Mouse (Mus musculus) C3H10T1/2 (cell line): ENCODE results near the gene Tmem150b. TPM values are rescaled to one million over a fixed set of nuclear protein-coding genes. Genes with fewer than 3 reads are reported as not detected.

Experiments
- polyA plus RNA-seq, 2 experiments: library from polyadenylated mRNA; unstranded; fragments of >200 nt; fragmentation: generic; extraction: Trizol; gene quantifications; one replicate each; pipeline ENCODE4 v1.2.1; 2012; ENCODE audit warnings: missing spikeins in 2 of 2

Gene Tmem150b
- polyA plus RNA-seq = under 1 TPM; 0.02 to 0.27 TPM

DNA sequence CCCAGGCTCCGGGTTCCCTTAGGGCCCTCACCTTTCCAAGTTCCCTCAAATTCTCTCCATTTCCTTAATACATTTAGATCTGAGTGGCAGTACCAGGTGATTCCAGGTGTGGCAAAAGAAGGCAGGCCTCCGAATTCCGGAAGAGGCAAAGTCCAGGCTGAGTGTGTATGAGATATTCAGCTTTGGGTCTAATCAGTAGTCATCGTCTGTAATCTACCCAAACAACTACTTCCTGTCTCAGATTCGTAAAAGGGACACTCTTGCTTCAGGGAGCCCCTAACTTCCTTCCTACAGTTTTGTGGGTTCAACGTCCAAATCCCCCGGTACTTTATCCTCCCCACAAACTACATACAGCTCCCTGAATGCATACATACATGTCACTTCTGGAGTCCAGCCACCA is at the start of gene Tmem150b:
Gene Tmem150b, minus strand, starts transcription at position 81 of the 400 bp plus-strand sequence.

GRCm38 (mm10) chr7:4771202-4771601 is 46.2 kb upstream of the Tmem150b start, which contains the start of gene Fam71e2:
Gene Fam71e2 (minus strand): TSS chr7:4771302.

DNA sequence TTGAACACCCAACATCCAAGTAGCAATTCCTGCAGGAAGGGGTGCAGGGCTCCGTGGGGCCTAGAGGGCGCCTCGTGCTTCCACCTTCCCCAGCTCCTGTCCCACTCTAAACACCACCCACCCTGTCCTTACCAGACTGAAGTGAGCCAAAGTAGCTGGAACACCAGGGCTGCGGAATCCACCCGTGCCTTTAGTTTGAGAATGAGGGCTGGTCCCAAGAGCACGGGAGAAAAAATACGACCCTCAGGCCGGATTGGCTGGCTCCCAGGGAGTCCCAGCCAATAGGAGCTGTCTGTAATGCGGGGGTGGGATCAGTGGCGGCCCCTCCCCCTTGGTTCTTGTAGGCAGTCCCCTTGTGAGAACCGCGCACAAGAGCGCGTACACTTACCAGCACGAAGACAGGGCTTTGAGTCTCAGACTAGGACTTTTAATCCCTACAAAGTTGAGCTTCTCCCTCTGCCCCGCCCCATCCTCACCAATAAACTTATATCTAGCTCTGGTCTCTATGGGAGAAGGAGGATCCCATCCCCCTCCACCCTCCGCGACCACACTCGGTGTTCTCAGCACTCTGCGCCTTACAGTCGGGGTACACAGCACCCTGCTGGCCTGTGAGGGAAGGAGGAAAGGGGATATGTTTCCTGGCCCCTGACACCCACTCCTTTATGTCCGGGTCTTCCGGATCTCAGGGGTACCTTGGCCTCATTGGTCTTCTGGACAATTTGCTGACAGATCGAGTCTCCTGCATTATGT is 27.9 kb upstream of the Tmem150b start, which contains the start of gene Cox6b2:
Gene Cox6b2, minus strand, starts transcription at position 274 of the 750 bp plus-strand sequence.

DNA sequence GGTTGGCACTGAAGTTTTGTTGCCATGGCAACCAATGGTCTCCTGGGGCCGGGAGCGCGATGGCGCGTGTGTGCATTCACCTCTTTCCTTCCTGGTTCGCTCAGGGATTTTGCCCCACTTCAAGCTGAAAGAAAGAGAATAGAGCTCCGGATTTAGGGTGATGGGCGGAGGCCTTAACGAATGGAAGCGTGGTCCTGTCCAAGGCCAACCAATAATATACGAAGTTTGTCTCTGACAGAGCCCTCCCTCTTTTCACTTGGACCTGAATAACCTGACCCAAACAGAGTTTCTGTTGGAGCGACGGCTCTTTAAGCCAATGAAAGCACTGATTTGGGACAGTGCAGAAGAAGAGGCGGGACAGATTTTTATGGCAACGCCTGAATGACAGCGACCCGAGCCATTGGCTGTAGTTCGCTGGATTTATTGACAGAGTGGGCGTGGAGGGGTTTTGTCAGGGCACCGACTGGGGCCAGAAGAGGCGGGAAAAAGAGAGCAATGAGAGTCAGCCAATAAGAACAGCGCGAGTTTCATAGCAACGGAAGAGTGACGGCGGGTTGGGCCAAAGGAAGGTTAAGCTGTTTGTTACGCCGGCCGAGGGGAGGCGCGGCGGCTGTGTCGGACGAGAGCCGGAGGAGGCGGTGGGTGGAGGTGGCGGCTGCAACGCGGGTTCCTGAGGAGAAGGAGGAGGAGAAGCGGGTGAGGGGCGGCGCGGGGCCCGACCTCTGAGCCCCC is 14.7 kb upstream of the Tmem150b start, which contains the start of gene Kmt5c:
Gene Kmt5c, plus strand, starts transcription at position 572 of the 732 bp plus-strand sequence.

GRCm38 (mm10) chr7:4690387-4690786 is 34.7 kb downstream of the Tmem150b start, which contains the start of gene Brsk1:
Gene Brsk1 (plus strand): TSS chr7:4690604.

DNA sequence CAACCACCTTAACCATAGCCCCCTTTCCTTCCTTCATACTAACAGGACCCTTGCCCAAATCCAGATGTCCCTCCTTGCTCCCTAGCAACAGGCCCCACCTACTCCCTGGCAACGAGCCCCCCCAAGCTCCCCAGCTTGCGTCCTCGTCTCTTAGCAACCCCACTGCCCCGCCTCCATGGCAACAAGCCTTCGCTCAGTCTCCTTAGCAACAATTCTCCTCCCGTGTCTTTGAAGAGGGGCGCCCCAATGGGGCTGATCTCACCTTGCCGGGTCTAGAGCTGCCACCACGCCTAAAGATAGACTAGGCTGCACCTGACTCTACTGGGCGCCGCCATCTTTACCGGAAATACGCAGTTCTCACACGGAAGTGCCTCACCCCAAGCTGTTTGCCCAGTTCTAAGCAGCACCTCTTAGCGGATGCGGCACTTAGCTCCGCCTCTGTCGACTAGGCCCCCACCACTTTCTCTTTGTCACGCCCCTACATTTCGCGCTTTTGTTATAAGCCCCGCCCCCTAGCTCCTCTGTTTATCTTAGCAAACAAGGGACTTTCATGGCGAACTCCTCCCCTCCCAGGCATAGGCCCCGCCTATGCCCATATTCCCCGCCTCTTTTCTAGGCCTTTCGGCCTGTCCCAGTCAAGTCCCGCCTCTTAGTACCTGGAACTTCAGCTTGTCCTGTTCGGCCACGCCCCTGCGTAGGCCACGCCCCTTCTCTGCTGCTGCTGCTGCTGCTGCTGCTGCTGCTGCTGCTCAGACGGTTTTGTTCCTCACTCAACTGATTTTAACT is 40.2 kb downstream of the Tmem150b start, which contains the start of gene Hspbp1:
Gene Hspbp1, minus strand, starts transcription at position 437 of the 786 bp plus-strand sequence.

DNA sequence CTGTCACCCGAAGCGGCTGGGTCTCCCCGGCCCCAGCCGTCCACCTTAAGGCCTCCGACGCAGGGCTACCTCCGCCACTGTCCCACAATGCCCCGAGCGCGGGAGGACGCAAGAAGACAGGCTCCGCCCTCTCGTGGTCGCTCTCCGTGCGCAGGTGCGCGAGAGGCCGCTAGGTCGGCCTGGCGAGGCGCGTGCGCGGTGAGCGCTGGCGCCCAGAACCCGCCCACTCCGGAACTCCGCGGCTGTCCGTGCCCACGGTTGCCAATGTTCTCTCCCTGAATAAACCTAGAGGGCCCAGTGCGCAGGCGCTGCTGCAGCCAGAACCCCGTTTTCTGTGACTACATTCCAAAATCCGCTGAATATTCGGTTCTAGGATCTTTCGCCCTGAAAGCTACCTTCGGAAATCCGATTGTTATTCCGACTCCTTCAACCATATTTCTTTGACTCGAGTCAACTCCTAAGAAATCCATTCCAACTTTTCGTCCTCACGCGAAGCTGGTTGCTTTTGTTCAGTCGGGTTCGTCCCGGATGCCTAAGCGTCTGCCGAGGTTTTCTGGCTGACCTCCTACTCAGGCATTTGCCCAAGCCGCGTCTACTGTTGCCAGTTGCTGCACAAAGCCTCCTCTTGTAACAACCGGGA is 66.0 kb downstream of the Tmem150b start, which contains the start of gene Ppp6r1:
Gene Ppp6r1, minus strand, starts transcription at position 108 of the 640 bp plus-strand sequence.

Other genes starting within 250 kb of the Tmem150b start
- gene Ppp1r12c, start 223.6 kb downstream of the Tmem150b start, polyA plus RNA-seq = 10 to 100 TPM; 35.2 to 55.0 TPM
- 1 to 10 TPM in 1 of 2 experiments, under 1 TPM in 1; 0.04 to 4.4 TPM for gene Tnnt1, start 208.9 kb downstream of the Tmem150b start, polyA plus RNA-seq
- gene Tnni3, start 201.0 kb downstream of the Tmem150b start, polyA plus RNA-seq = 1 to 10 TPM in 1 of 2 experiments, under 1 TPM in 1; 0.12 to 3.6 TPM
- gene Dnaaf3, start 192.8 kb downstream of the Tmem150b start, polyA plus RNA-seq = 1 to 10 TPM; 2.1 to 3.7 TPM
- under 1 TPM in 1 of 2 experiments, not detected in 1; 0.04 TPM for gene Syt5, start 177.7 kb downstream of the Tmem150b start, polyA plus RNA-seq
- not detected for gene Ptprh, start 121.2 kb downstream of the Tmem150b start, polyA plus RNA-seq
- 1 to 10 TPM; 1.9 to 4.9 TPM for gene Tmem86b, start 93.8 kb downstream of the Tmem150b start, polyA plus RNA-seq
- gene Ppp6r1, start 66.2 kb downstream of the Tmem150b start, polyA plus RNA-seq = 10 to 100 TPM; 24.9 to 47.9 TPM
- gene Hspbp1, start 40.2 kb downstream of the Tmem150b start, polyA plus RNA-seq = 100 to 1,000 TPM in 1 of 2 experiments, 10 to 100 TPM in 1; 56.4 to 125 TPM
- gene Brsk1, start 34.6 kb downstream of the Tmem150b start, polyA plus RNA-seq = 10 to 100 TPM in 1 of 2 experiments, 1 to 10 TPM in 1; 3.8 to 11.2 TPM
- gene Kmt5c, start 14.9 kb upstream of the Tmem150b start, polyA plus RNA-seq = 10 to 100 TPM in 1 of 2 experiments, 1 to 10 TPM in 1; 6.4 to 30.2 TPM
- under 1 TPM; 0.08 to 0.26 TPM for gene Cox6b2, start 27.8 kb upstream of the Tmem150b start, polyA plus RNA-seq
- gene Fam71e2, start 46.1 kb upstream of the Tmem150b start, polyA plus RNA-seq = not detected
- under 1 TPM; 0.66 to 0.91 TPM for gene Il11, start 57.6 kb upstream of the Tmem150b start, polyA plus RNA-seq
- 1 to 10 TPM in 1 of 2 experiments, under 1 TPM in 1; 0.61 to 1.1 TPM for gene Tmem190, start 57.7 kb upstream of the Tmem150b start, polyA plus RNA-seq
- gene Tmem238, start 64.4 kb upstream of the Tmem150b start, polyA plus RNA-seq = 10 to 100 TPM in 1 of 2 experiments, 1 to 10 TPM in 1; 9.5 to 53.2 TPM
- over 10,000 TPM in 1 of 2 experiments, 1,000 to 10,000 TPM in 1; 4,560 to 11,128 TPM for gene Rpl28, start 67.6 kb upstream of the Tmem150b start, polyA plus RNA-seq
- 100 to 1,000 TPM; 315 to 381 TPM for gene Ube2s, start 87.3 kb upstream of the Tmem150b start, polyA plus RNA-seq
- gene Shisa7, start 119.4 kb upstream of the Tmem150b start, polyA plus RNA-seq = not detected
- under 1 TPM; 0.18 to 0.59 TPM for gene Isoc2b, start 145.0 kb upstream of the Tmem150b start, polyA plus RNA-seq
- 1 to 10 TPM; 1.5 to 3.4 TPM for gene Isoc2a, start 151.9 kb upstream of the Tmem150b start, polyA plus RNA-seq
- gene Gm36210, start 181.3 kb upstream of the Tmem150b start, polyA plus RNA-seq = under 1 TPM in 1 of 2 experiments, not detected in 1; 0.19 TPM
- 10 to 100 TPM in 1 of 2 experiments, 1 to 10 TPM in 1; 8.1 to 11.7 TPM for gene Zfp628, start 190.0 kb upstream of the Tmem150b start, polyA plus RNA-seq
- gene Nat14, start 196.8 kb upstream of the Tmem150b start, polyA plus RNA-seq = 1 to 10 TPM in 1 of 2 experiments, under 1 TPM in 1; 0.78 to 6.7 TPM
- 10 to 100 TPM in 1 of 2 experiments, 1 to 10 TPM in 1; 4.7 to 87.9 TPM for gene Ssc5d, start 200.5 kb upstream of the Tmem150b start, polyA plus RNA-seq
- under 1 TPM; 0.01 to 0.13 TPM for gene Sbk2, start 239.2 kb upstream of the Tmem150b start, polyA plus RNA-seq
- under 1 TPM; 0.01 to 0.13 TPM for gene Sbk3, start 245.9 kb upstream of the Tmem150b start, polyA plus RNA-seq